Mouse (Mus musculus) frontal cortex, postnatal 36 days (tissue): Measurements from ENCODE around the gene Ldlr.
"Not testable (repeated sequence)": the region's sequence is repeated elsewhere in the genome, so short reads cannot be mapped to it uniquely, and the experiment has no call there.

Experiments
- DNase-seq, 2 experiments: peaks; one replicate each; pipeline ENCODE4 v3.0.0; 2022; ENCODE audit warnings: low spot score in 2 of 2

The Ldlr gene

DNA sequence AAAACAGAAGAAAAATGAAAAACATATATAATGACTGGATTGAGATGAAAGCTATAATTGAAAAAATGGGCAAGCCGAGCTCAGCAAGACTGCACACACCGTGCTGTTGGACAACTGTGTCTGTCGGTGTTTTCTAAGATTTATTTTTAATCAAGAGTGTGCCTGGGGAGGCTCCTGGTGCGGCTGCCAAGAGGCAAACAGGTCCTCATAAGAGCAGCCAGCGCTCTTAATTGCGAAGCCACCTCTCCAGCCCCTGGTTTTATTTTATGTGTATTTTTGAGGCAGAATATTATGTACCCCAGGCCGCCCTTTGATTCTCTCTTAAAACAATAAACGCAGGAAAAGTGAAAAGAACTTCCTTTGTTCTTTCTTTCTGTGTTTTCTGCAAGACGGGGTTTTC is 65.0 kb downstream of the Ldlr start:
- DNase-seq, result no peak

GRCm38 (mm10) chr9:21791861-21792260 is 68.6 kb downstream of the Ldlr start:
- no peak for DNase-seq

GRCm38 (mm10) chr9:21792644-21793043 is 69.4 kb downstream of the Ldlr start:
- peak; percentile 59 to 64 for DNase-seq

DNA sequence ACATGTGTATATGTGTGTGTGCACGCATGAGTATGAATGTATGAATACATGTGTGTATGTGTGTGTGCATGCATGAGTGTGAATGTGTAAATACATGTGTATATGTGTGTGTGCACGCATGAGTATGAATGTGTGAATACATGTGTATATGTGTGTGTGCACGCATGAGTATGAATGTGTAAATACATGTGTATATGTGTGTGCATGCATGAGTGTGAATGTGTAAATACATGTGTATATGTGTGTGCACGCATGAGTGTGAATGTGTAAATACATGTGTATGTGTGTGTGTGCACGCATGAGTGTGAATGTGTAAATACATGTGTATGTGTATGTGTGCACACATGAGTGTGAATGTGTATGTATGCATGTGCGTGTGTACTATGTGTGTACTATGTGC is 70.2 kb downstream of the Ldlr start:
- DNase-seq, result not testable (repeated sequence)

DNA sequence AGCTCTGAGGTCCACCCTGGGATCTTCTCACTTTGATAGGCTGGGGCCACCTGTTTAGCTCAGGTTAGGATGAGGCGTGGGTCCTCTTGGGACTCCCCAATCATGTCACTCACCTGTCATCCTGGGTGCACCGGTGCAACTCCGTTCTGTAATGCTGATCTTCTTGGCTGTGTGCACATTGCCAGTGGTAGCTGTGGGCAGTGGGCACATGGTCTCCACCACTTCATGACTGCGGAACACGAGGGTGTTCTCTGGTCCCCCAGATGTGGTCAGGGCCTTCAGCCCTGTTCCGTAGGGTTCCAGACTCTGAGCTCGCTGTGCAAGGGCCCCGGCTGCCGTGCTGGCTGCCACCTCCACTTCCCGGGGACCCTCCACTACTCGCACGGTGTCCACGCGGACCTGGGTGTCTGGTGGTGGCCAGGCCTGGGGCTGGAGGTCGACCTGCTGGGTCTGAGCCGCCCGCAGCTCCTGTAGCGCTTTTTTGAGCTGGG is 71.1 kb downstream of the Ldlr start:
- no peak for DNase-seq

- no peak for DNase-seq
These were observed 71.6 kb downstream of the Ldlr start for GRCm38 (mm10) chr9:21794925-21795324.

GRCm38 (mm10) chr9:21795579-21795978 is 72.3 kb downstream of the Ldlr start:
- no peak for DNase-seq

GRCm38 (mm10) chr9:21796259-21796658 is 73.0 kb downstream of the Ldlr start:
- DNase-seq, result no peak

DNA sequence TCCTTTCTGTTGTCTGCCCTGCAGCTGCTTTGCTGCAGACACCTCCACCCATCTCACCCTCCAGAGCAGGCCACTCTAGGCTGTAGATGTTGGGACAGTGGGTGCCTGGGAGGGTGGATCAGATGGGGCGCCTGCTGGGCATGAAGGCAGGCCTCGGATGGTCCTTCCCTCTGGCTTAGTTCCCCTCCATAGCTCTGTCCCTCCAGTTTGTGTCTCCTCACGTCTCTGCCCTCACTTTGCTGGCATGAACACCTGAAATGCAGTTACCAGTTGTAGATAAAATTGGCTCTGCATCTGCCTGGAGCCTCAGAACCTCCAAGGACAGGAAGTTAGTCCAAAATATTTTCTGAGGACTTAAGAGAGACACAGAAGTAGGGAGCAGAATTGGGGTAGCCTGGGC is 73.6 kb downstream of the Ldlr start:
- no peak for DNase-seq

DNA sequence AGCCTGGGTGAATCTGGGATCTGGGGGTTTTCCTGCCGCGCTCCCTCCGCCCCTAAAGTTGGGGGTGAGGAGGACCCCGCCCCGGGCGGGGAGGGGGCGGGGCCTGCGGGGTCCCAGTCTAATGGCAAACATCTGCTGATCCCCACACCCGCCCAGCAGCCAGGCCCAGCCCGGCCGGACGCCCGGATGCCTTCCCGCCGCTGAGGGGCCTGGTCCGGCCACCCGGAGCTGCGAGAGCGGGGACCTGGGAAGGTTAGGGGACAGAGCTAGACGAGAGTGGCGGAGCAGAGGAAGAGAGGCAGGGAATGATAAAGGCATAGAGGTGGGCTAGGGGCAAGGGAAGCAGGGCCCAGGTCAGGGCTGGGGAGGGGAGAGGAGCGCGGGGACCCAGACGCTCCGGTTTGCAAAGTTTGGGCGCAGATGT is 74.7 kb downstream of the Ldlr start:
- no peak for DNase-seq

GRCm38 (mm10) chr9:21798345-21799009 is 75.2 kb downstream of the Ldlr start, which contains the start of gene Kank2:
Kank2 (minus strand) TSS chr9:21798744.
- peak; percentile 60 to 73 for DNase-seq

DNA sequence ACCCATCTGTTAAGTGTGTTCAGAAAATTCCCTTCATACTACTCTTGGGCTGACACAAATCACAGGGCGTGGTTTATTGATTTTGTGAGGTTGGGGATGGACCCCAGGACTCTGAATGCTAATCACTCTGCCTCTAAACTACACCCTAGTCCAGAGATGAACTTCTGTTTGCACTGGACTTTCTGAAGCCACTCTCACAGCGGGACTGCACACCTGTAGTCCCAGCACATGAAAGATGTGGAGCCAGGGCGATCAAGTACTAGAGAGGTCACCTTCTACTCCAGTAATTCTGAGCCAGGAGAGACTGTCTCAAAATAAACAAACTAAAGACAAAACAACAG is 75.7 kb downstream of the Ldlr start:
- no peak for DNase-seq
